Mouse (Mus musculus) Patski (cell line): ENCODE measurements at regions not wholly inside any gene's neighbourhood (a gene's known extent, or its start where the extent isn't known, plus 50 kb on each side); places are given as distances from the start of the nearest gene placed in this dataset.

Experiments
- ATAC-seq: fragments of 100-300 bp; one replicate; pipeline ENCODE4 v1.8.0; 2021
- CTCF ChIA-PET: fragments of 350-600 bp; sonication (Branson Sonifier 250); formaldehyde crosslinking; loops from one replicate; lab custom pipeline; 2022; ENCODE audit warnings: inconsistent platforms; lab: Charles Lee
- POLR2A ChIA-PET: fragments of 350-600 bp; sonication (Branson Sonifier 250); formaldehyde crosslinking; loops from one replicate; lab custom pipeline; 2022; ENCODE audit warnings: antibody characterized with exemption, inconsistent platforms; lab: Charles Lee
- DNase-seq: peaks from one replicate; pipeline ENCODE4 v3.0.0-alpha.2; 2011; ENCODE audit warnings: low read depth, low spot score
- H3K27me3 ChIP-seq: fragments of 371-371 bp; one replicate; pipeline ENCODE4 v1.5.1; 2021
- CTCF ChIP-seq: fragments of 100-300 bp; IDR thresholded peaks from one replicate; pipeline ENCODE4 v1.5.1; 2021
- in situ Hi-C: fragments of 300-500 bp; cut with MboI; formaldehyde crosslinking; loops from 3 replicates; pipeline ENCODE4 v1.11.1; 2018; ENCODE audit warnings: low pct_unique_long_range_greater_than_20kb, mixed read lengths

DNA sequence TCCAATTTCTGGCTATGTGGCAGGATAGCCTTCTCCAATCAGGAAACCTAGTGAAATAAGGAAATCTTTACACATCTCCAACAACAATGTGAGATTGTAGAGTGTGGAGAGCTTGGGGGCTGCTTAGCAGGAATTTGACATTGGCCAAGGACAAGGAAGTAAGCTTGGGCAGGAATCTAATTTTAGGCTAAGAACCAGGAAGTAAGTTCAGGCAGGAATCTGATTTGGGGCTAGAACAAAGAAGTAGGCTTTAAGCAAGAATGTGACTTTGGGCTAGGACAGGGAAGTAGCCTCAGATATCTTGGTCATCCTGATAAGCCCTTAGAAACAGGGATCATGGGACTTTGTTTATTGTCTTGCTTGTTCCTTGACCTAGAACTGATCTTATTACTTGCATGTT lies 117.6 kb upstream of the Hmga2 start:
- in situ Hi-C loops, result no loop called here
- H3K27me3 ChIP-seq, result no peaks in the 10 kb centered on the region
- ATAC-seq (no peak), DNase-seq (no peak)
- POLR2A ChIA-PET, result interaction anchor here (0.7 kb wide), 1 partner anchor 31 kb away, joined by 3 read pairs; no protein-coding TSS in a partner anchor
- CTCF ChIA-PET, result no interaction called here
- TF ChIP-seq CTCF, result no peak

DNA sequence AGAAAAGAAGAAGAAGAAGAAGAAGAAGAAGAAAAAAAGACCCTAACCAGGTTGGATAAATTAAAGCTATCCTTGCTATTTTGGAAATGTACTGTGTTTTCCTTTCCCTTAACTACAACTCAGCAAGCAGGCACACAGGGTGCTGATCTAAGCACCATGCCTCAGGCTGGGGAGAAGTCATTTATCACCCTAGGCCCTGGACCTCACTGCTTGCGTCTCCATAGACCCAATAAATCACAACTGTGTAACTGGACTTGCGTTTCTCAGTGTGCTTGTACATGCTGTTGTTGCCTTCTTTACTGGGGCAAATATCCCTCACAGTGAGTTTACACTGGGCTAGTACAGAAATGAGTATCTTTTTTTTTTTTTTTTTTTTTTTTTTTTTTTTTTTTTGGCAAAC lies 113.4 kb upstream of the Hmga2 start:
- H3K27me3 ChIP-seq, result no peaks in the 10 kb centered on the region
- POLR2A ChIA-PET, result interaction anchor here (0.6 kb wide), 1 partner anchor 268 kb away, joined by 8 read pairs; no protein-coding TSS in a partner anchor
- TF ChIP-seq CTCF, result no peak
- in situ Hi-C loops, result loop anchor here (5.0 to 10.0 kb wide), 3 partner anchors 108 to 285 kb away; no protein-coding TSS in a partner anchor
- no peak for ATAC-seq
- CTCF ChIA-PET, result interaction anchor here (1.7 kb wide), 1 partner anchor 8 kb away, joined by 5 read pairs; no protein-coding TSS in a partner anchor
- DNase-seq, result no peak

DNA sequence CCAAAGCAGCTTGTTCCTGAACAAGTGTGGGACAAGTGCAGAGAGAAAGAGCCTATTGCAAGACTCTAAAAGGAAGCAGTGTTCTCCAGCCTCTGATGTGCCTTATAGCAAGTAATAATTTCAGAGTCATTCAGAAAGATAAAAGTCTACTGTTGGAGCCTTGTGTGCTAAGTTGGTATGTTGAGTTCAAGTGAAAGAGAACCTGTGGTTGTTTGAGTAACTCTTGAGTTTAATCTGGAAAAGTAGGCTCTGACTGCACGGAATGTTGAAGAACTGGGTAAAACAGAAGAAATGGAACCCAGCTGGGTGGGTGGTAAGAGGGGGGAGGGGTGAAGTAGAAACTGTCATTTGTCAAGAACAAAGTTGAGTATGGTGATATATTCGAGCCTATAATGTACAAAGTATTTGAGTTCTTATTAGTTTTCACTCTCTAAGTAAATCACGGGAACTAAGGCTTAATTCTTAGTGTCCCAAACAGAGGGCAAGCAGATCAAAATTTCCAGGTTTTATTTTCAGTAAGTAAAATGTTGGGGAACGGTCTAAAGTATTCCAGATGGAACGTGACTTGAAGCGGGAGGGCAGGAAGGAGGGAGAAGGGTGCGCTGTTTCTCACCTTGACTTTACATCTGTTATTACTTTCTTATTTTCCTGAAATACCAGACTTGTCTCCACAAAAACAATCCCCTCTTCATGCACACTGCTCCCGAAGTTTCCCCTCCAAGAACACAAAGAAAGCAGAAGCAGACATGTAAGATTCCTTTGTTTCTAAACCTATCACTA lies 111.8 kb upstream of the Hmga2 start:
- CTCF ChIA-PET, result interaction anchor here (1.4 to 1.8 kb wide), 2 partner anchors 11 to 256 kb away, joined by 3 to 8 read pairs; no protein-coding TSS in a partner anchor
- TF ChIP-seq CTCF, result no peak
- in situ Hi-C loops, result loop anchor here (5.0 to 10.0 kb wide), 3 partner anchors 109 to 283 kb away; no protein-coding TSS in a partner anchor
- ATAC-seq (no peak), DNase-seq (no peak)
- no peaks in the 10 kb centered on the region for H3K27me3 ChIP-seq
- POLR2A ChIA-PET, result interaction anchor here (0.7 kb wide), 1 partner anchor 9 kb away, joined by 3 read pairs; no protein-coding TSS in a partner anchor

DNA sequence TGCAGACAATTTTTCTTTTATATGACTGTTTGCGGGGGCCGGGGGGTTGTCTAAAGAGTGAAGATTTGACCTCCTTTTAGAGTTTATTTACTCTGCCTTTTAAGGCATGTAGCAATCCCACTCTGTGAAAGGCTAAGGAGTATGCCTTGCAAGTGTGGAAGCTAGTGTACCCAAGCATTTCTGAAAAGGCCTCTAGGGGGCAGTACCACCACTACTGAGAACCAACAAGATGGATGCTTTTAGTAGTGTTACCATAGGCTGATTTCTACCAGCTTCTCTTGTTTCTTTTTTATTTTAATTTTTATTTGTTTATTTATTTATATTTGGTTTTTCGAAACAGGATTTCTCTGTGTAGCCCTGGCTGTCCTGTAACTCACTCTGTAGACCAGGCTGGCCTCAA lies 110.9 kb upstream of the Hmga2 start:
- ChIA-PET POLR2A (interaction anchor here (0.6 kb wide), 1 partner anchor 17 kb away, joined by 3 read pairs; no protein-coding TSS in a partner anchor), CTCF (interaction anchor here (0.8 to 2.1 kb wide), 7 partner anchors 8 to 257 kb away, joined by 3 to 8 read pairs (median 4); no protein-coding TSS in a partner anchor)
- no peak for DNase-seq
- no peaks in the 10 kb centered on the region for H3K27me3 ChIP-seq
- ATAC-seq, result no peak
- in situ Hi-C loops, result loop anchor here (5.0 to 10.0 kb wide), 3 partner anchors 110 to 282 kb away; no protein-coding TSS in a partner anchor
- peak; percentile 61 for TF ChIP-seq CTCF

DNA sequence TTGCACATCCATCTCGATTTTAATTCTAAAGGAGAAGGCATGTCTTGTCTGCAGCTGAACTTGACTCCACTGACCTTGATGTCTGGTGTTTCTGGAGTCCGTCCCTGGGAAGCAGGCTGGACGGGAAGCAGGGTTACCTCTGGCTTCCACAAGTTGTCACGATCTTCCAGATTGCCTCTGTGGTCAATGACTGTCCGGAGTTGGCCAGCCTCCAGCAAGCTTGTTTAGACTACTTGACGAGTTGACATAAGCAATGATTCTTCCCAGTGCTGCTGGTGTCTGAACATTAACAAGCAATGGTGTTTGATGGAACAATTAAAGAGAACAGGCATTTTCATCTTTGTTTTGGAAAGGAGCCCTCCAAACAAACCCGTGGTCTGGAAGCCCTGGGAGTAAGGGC lies 106.2 kb upstream of the Hmga2 start:
- in situ Hi-C loops, result loop anchor here (5.0 to 10.0 kb wide), 3 partner anchors 105 to 282 kb away; partner anchors contain the start of gene Hmga2
- no peaks in the 10 kb centered on the region for H3K27me3 ChIP-seq
- ChIA-PET POLR2A (interaction anchor here (0.5 kb wide), 1 partner anchor 273 kb away, joined by 3 read pairs; no protein-coding TSS in a partner anchor), CTCF (interaction anchor here (1.0 kb wide), 1 partner anchor 10 kb away, joined by 4 read pairs; no protein-coding TSS in a partner anchor)
- TF ChIP-seq CTCF, result no peak
- peak; percentile 87 for DNase-seq
- peak; percentile 54 for ATAC-seq

DNA sequence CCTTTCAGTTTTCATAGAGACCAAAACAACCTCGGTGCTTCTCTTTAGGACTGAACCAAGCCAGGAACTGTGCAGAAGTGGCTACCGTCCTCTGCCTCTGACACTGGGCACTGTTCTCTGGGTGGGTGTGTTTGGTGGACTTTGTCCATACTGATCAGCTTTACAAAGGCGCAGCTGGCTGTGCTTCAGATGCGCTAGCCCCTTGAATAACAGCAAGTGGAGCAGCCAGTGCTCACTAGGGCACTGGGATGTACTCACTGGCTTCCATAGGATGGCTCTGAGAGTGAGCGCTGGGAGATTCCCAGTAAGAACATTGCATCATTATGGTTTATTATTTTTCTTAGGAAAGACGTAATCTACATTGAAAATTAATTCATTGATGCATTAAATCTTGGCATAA lies 105.3 kb upstream of the Hmga2 start:
- ATAC-seq (no peak), DNase-seq (no peak)
- in situ Hi-C loops, result loop anchor here (5.0 to 10.0 kb wide), 3 partner anchors 104 to 283 kb away; partner anchors contain the start of gene Hmga2
- CTCF ChIA-PET, result interaction anchor here (1.0 kb wide), 1 partner anchor 11 kb away, joined by 4 read pairs; no protein-coding TSS in a partner anchor
- TF ChIP-seq CTCF, result no peak
- H3K27me3 ChIP-seq, result no peaks in the 10 kb centered on the region
- POLR2A ChIA-PET, result interaction anchor here (0.7 kb wide), 1 partner anchor 727 kb away, joined by 3 read pairs; no protein-coding TSS in a partner anchor

DNA sequence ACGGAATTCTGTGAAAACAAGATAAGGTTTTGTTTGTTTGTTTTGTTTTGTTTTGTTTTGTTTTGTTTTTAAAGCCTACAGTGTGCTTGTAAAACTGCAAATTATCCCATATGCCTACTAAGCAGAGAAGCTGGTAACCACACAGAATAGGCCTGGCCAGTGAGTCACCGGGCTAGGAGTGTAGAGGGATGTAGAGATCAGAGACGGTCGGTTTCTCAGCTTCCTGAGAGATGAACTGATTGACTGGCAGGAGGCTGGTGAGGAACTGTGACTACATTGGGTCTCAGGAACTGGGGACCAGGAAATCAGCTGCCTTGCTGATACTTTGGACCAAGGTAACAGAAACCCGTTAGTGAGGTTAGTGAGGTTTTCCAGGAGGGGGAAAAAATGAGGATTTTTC lies 100.6 kb upstream of the Hmga2 start:
- POLR2A ChIA-PET, result no interaction called here
- ATAC-seq, result no peak
- in situ Hi-C loops, result no loop called here
- CTCF ChIA-PET, result no interaction called here
- no peaks in the 10 kb centered on the region for H3K27me3 ChIP-seq
- DNase-seq, result no peak
- no peak for TF ChIP-seq CTCF

DNA sequence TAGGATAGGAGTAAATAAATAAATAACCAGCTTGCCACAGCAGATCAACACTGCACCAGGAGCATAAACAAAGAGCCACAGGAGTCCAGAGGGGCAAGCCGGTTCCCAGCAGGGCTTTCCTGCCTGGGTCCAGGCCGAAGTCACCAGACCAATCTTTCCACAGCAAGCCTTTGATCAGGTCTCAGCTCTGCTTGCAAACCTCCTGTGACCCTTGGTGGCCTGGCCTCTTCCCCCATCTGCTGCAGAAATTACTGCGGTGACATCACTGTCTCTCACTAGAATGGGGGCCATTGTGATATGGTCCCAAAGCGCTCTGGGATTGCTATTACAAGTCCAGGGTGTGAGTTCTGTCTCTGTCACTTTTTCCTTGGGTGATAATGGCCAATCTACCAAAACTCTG lies 99.9 kb upstream of the Hmga2 start:
- no peak for TF ChIP-seq CTCF
- no peaks in the 10 kb centered on the region for H3K27me3 ChIP-seq
- in situ Hi-C loops, result no loop called here
- DNase-seq (no peak), ATAC-seq (no peak)
- CTCF ChIA-PET, result interaction anchor here (1.1 kb wide), 1 partner anchor 14 kb away, joined by 3 read pairs; no protein-coding TSS in a partner anchor
- POLR2A ChIA-PET, result no interaction called here

DNA sequence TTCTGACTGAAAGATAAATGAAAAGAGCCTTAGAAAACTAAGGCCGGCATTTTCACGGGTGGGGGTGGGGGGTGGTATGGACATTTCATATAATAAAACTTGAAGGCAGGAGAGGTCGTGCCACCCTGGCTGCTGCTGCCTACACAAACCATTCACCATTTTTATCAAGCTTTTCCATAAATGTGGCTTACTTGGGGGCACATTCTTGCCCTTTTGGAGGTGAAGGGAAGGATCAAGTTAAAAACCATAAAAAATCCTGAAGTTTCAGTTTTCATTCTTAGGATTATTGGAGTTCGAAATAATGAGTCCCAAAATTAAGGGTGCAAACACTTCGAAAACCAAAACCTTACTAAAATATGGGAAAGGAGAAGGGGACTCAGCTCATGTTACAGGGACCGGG lies 95.1 kb upstream of the Hmga2 start:
- ATAC-seq (no peak), DNase-seq (no peak)
- TF ChIP-seq CTCF, result no peak
- in situ Hi-C loops, result no loop called here
- ChIA-PET POLR2A (no interaction called here), CTCF (interaction anchor here (1.3 kb wide), 1 partner anchor 32 kb away, joined by 3 read pairs; no protein-coding TSS in a partner anchor)
- H3K27me3 ChIP-seq, result no peaks in the 10 kb centered on the region

DNA sequence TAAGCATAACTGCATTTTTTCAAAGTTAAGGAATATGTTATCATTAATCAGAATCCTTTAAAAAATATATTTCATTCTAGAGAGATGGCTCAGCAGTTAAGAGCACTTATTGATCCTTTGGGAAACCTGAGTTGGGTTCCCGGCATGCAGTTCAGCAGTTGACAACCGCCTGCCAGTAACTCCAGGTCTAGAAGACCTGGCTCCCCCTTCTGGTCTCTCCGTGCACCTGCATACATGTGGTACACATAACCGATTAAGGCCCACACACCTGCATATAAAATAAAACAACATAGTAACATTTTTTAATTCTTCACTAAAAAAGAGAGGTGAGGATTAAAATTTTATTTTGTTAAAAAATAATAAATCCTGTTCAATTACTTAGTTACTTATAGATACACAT lies 89.7 kb upstream of the Hmga2 start:
- peak; percentile 33 for TF ChIP-seq CTCF
- ATAC-seq, result no peak
- ChIA-PET CTCF (no interaction called here), POLR2A (no interaction called here)
- in situ Hi-C loops, result no loop called here
- no peak for DNase-seq
- H3K27me3 ChIP-seq, result no peaks in the 10 kb centered on the region
